Mouse (Mus musculus) G1E (cell line): ENCODE results near the gene Trim72.

Experiments used
- CTCF ChIP-seq: IDR thresholded peaks from 2 replicates; pipeline ENCODE4 v1.5.1; 2012; ENCODE audit warnings: low read depth, low read length, inconsistent platforms, mixed read lengths
- GATA1 ChIP-seq: IDR thresholded peaks from 2 replicates; pipeline ENCODE4 v1.6.1; 2012; ENCODE audit warnings: borderline replicate concordance, low read length, inconsistent platforms, mixed read lengths

- TF ChIP-seq GATA1 (no peak), CTCF (no peak)
These were observed 53.2 kb downstream of the Trim72 start for GRCm38 (mm10) chr7:128056917-128057444.
